In the genomic region with DNA sequence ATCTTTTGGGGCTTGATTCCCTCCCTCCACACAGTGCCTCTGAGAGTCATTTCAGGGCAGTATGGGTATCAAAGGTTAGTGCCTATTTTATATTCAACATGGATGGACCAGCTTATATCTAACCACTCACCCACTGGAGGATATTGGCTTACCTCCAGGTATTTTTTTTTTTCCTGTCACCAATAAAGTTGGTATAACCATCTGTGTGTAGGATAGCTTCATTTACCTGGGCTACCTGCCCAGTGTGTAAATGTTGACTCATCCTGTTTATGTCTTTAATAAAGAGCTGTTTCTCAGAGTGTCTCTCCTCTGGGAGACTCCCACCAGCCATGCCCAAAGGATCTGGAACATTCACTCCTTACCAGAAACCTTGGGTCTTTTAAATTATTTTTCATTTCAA, we compare ENCODE assay signal across 17 mouse cellular contexts. TPM values are rescaled to one million over a fixed set of nuclear protein-coding genes. Genes with fewer than 3 reads are reported as not detected.
"Had no signal": no experiment of that assay in that cellular context is flagged by ENCODE, and none has a peak within 500 bp of the region (broad histone marks: within the 10 kb centered on the region; RNA-seq: fewer than 3 reads in every experiment).

No protein-coding gene starts in this region.

- DNase-seq: heart, postnatal 10 days; heart, postnatal 14 days; heart, postnatal 36 days; heart, postnatal 4 days; kidney, adult 11 months; kidney, adult 18-20 months; kidney, adult 2 months; kidney, adult 8-10 months; kidney, adult 9 months; kidney, postnatal 10 days; kidney, postnatal 14 days; kidney, postnatal 25 days; kidney, postnatal 36 days; kidney, postnatal 4 days; layer of hippocampus, adult 9-11 months; layer of hippocampus, postnatal 36 days had no signal

RNA-seq across cellular contexts. Expression of gene Trpc4, which starts 14.9 kb away (rescaled TPM):
- total RNA-seq: hematopoietic stem cell, adult 5-6 weeks had no signal
